Mouse (Mus musculus): ENCODE results near the gene Rtbdn. TPM values are rescaled to one million over a fixed set of nuclear protein-coding genes. Genes with fewer than 3 reads are reported as not detected.

The Rtbdn gene
- total RNA-seq, 1 experiment: 0.13 TPM

DNA sequence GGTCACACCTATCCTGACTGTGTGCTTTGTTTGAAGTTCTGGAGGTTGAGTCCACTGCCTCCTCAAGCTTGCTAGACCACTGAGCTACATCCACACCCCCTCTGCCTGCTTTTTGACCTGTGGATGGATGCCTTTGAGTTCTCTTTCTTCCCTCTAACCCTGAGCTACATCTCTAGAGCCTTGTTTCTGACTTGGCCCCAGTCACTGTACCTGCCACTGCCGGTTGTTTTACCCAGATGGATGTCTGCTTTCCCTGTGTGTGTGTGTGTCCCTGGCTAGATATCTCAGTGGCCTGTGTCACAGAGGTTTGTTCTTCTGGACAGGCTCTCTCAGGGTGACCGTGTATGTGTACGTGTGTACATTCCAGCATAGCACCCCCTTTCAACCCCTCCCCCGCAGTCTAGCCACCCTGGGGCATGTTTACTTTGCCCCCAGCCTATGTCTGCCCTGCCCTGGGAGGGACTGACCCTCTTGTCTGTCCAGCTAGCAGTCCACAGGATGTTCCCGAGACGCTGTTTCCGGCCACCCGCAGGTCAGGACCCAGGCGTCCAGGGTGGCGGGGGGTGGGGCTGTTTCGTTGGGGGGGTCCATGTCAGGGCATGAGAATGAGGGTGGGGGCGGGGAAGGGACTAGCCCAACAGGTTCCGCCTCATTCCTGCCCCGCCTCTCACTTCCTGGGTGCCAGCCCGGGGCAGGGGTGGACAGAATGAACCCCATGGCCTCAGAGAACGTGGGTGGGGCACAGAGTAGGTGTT lies 37.7 kb downstream of the Rtbdn start:
- no peak for TF ChIP-seq MAFK (IDR thresholded peaks at IDR 0.05; ENCODE audit: insufficient read depth, low read depth, low read length)
- no peak for TF ChIP-seq HCFC1 (IDR thresholded peaks at IDR 0.05; ENCODE audit: borderline replicate concordance, insufficient read depth, low read length)
- TF ChIP-seq CHD2 (IDR thresholded peaks at IDR 0.05; ENCODE audit: low read depth, low read length): no peak
- TF ChIP-seq ZC3H11A (IDR thresholded peaks at IDR 0.05; ENCODE audit: borderline replicate concordance, low read depth, low read length): no peak
- TF ChIP-seq ZNF384 (IDR thresholded peaks at IDR 0.05; ENCODE audit: low read depth, low read length): no peak
- Histone ChIP-seq H3K27ac (ENCODE audit: insufficient read depth, low read depth, low read length, poor library complexity, severe bottlenecking) (peak overlapping the region; percentile 89), H3K9ac (ENCODE audit: insufficient read depth, low read depth, low read length, poor library complexity, severe bottlenecking) (peak overlapping the region; percentile 82; the same call in 1 of the 2 replicates), H3K4me3 (ENCODE audit: insufficient read depth in 1 of 2, low read depth in 1 of 2, low read length in 2 of 2, poor library complexity in 1 of 2, severe bottlenecking in 1 of 2) (peak overlapping the region; percentile 57 to 76), H3K36me3 (ENCODE audit: control insufficient read depth, insufficient read depth, low read length, poor library complexity, severe bottlenecking) (no peaks in the 10 kb centered on the region), H3K4me1 (ENCODE audit: control insufficient read depth in 2 of 2, insufficient read depth in 2 of 2, low read length in 2 of 2, poor library complexity in 1 of 2) (peaks cover 15 to 29% of the 10 kb centered on the region in 2 experiments), H3K9me3 (ENCODE audit: control insufficient read depth, insufficient read depth, low read depth, low read length) (no peaks in the 10 kb centered on the region)
- no peak for DNase-seq (ENCODE audit: low read depth, low spot score)
- in situ Hi-C loops (cut with MboI; ENCODE audit: low sequenced_read_pairs in 2 of 2, unreplicated experiment in 2 of 2): no loop called here

DNA sequence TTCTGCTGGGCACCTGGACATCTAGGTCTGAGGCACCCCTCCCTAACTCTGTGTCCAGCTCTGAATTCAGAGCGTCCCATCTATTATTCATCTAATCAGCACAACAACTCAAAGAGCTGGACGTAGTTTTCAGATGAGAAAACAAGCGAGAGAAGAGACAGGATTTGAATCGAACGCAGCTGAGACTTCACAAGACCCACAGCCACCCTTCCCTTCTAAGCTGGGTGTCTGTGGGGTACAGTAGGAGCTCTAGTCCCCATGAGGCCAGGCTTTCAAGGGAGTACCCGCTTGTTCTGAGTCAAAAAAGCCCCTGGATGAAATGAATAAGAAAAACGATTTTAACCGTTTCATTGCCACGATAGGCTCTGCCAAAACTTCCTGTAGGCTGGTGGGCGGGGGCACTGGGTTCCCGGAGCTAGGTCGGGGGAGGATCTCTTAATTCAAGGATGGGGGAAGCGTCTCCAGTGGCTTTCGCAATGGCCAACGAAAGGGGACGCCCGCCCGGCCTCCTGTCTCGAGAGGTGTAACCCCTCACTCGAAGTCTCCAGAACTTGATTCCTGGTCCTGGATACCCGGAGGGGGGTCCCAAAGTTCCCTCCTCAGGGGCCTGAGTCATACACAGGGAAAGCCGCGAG lies 38.4 kb downstream of the Rtbdn start:
- DNase-seq (ENCODE audit: low read depth, low spot score): no peak
- Histone ChIP-seq H3K36me3 (ENCODE audit: control insufficient read depth, insufficient read depth, low read length, poor library complexity, severe bottlenecking) (no peaks in the 10 kb centered on the region), H3K9ac (ENCODE audit: insufficient read depth, low read depth, low read length, poor library complexity, severe bottlenecking) (peak overlapping the region; percentile 82), H3K9me3 (ENCODE audit: control insufficient read depth, insufficient read depth, low read depth, low read length) (no peaks in the 10 kb centered on the region), H3K27ac (ENCODE audit: insufficient read depth, low read depth, low read length, poor library complexity, severe bottlenecking) (peak overlapping the region; percentile 89), H3K4me3 (ENCODE audit: insufficient read depth in 1 of 2, low read depth in 1 of 2, low read length in 2 of 2, poor library complexity in 1 of 2, severe bottlenecking in 1 of 2) (peak overlapping the region; percentile 57 to 76), H3K4me1 (ENCODE audit: control insufficient read depth in 2 of 2, insufficient read depth in 2 of 2, low read length in 2 of 2, poor library complexity in 1 of 2) (peaks cover 15 to 29% of the 10 kb centered on the region in 2 experiments)
- in situ Hi-C loops (cut with MboI; ENCODE audit: low sequenced_read_pairs in 2 of 2, unreplicated experiment in 2 of 2): no loop called here
- TF ChIP-seq HCFC1 (IDR thresholded peaks at IDR 0.05; ENCODE audit: borderline replicate concordance, insufficient read depth, low read length) (no peak), CHD2 (IDR thresholded peaks at IDR 0.05; ENCODE audit: low read depth, low read length) (no peak), ZC3H11A (IDR thresholded peaks at IDR 0.05; ENCODE audit: borderline replicate concordance, low read depth, low read length) (no peak), MAFK (IDR thresholded peaks at IDR 0.05; ENCODE audit: insufficient read depth, low read depth, low read length) (no peak), ZNF384 (IDR thresholded peaks at IDR 0.05; ENCODE audit: low read depth, low read length) (no peak)

DNA sequence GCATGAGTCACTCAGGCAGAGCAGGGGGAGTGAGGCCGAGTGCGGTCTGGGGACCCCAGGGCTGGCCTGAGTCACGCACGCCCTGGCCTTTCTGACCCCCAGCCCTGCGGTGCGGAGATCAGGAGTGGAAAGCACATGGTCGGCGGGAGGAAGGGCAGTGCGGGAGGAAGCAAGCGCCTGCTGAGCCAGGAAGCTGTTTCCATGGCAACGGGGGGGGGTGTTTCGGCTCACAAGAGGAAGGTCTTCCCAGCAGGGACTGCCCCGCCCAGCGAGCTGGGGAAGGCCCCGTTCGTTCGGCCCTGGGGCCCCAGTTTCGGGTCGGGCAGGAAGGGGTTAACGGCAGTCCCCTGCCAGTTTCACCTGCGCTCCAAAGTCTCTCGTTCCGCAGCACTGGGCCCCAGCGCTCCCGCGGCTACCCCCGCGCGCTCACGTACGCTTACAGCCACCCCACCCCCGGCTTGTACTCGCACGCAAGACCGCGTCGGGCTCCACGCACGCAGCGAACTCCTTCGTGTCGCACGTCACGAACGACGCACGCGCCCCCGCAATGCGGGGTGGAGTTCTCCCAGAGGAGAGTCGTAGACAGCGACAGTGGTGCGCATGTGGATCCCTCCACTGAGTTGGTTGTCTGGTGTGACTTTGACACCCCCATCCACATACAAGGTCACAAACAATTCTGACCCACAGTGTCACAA lies 39.0 kb downstream of the Rtbdn start:
- Histone ChIP-seq H3K36me3 (ENCODE audit: control insufficient read depth, insufficient read depth, low read length, poor library complexity, severe bottlenecking) (no peaks in the 10 kb centered on the region), H3K4me1 (ENCODE audit: control insufficient read depth in 2 of 2, insufficient read depth in 2 of 2, low read length in 2 of 2, poor library complexity in 1 of 2) (peaks cover 14 to 29% of the 10 kb centered on the region in 2 experiments), H3K9ac (ENCODE audit: insufficient read depth, low read depth, low read length, poor library complexity, severe bottlenecking) (peak overlapping the region; percentile 82), H3K27ac (ENCODE audit: insufficient read depth, low read depth, low read length, poor library complexity, severe bottlenecking) (peak overlapping the region; percentile 89), H3K4me3 (ENCODE audit: insufficient read depth in 1 of 2, low read depth in 1 of 2, low read length in 2 of 2, poor library complexity in 1 of 2, severe bottlenecking in 1 of 2) (peak overlapping the region; percentile 57 to 76), H3K9me3 (ENCODE audit: control insufficient read depth, insufficient read depth, low read depth, low read length) (no peaks in the 10 kb centered on the region)
- in situ Hi-C loops (cut with MboI; ENCODE audit: low sequenced_read_pairs in 2 of 2, unreplicated experiment in 2 of 2): no loop called here
- TF ChIP-seq ZC3H11A (IDR thresholded peaks at IDR 0.05; ENCODE audit: borderline replicate concordance, low read depth, low read length): no peak
- TF ChIP-seq HCFC1 (IDR thresholded peaks at IDR 0.05; ENCODE audit: borderline replicate concordance, insufficient read depth, low read length): peak; percentile 35; the same call in 1 of the 2 replicates
- DNase-seq (ENCODE audit: low read depth, low spot score): no peak

DNA sequence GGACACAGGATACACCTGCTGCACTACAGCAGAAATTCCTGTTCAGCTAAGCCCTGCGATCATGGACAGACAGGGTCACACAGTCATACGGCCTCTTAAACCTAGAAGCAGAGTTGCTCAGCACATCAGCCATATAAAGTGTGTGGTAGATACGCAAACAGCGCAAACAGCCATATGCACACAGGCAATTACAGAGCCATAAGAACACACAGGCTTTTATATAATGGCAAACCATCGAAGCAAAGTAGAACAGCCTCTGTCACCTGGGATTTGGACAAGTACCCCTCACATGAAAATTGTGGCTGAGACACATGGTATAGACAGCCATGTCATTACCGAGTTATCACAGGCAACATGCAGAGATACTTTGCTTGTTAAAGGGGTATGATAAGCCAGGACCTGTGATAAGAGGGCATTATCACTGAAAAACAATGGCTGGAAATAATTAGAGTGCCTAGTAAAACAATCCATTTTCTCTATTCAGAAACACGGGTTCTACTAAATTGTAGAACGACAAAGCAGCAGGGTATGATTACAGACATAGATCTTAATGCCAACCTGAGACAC lies 39.7 kb downstream of the Rtbdn start:
- 0 out of 2 replicates have a peak overlapping the region, but pooled peaks have one; percentile 56 for H3K27ac ChIP-seq (ENCODE audit: insufficient read depth, low read depth, low read length, poor library complexity, severe bottlenecking)
- TF ChIP-seq ZC3H11A (IDR thresholded peaks at IDR 0.05; ENCODE audit: borderline replicate concordance, low read depth, low read length) (no peak), CHD2 (IDR thresholded peaks at IDR 0.05; ENCODE audit: low read depth, low read length) (no peak), HCFC1 (IDR thresholded peaks at IDR 0.05; ENCODE audit: borderline replicate concordance, insufficient read depth, low read length) (no peak), MAFK (IDR thresholded peaks at IDR 0.05; ENCODE audit: insufficient read depth, low read depth, low read length) (no peak), ZNF384 (IDR thresholded peaks at IDR 0.05; ENCODE audit: low read depth, low read length) (no peak)
- in situ Hi-C loops (cut with MboI; ENCODE audit: low sequenced_read_pairs in 2 of 2, unreplicated experiment in 2 of 2): no loop called here
- no peak for DNase-seq (ENCODE audit: low read depth, low spot score)
- H3K36me3 ChIP-seq (ENCODE audit: control insufficient read depth, insufficient read depth, low read length, poor library complexity, severe bottlenecking): no peaks in the 10 kb centered on the region
- H3K4me1 ChIP-seq (ENCODE audit: control insufficient read depth in 2 of 2, insufficient read depth in 2 of 2, low read length in 2 of 2, poor library complexity in 1 of 2): peaks cover 13 to 25% of the 10 kb centered on the region in 2 experiments
- peak overlapping the region; percentile 76 for H3K9ac ChIP-seq (ENCODE audit: insufficient read depth, low read depth, low read length, poor library complexity, severe bottlenecking)
- H3K4me3 ChIP-seq (ENCODE audit: insufficient read depth in 1 of 2, low read depth in 1 of 2, low read length in 2 of 2, poor library complexity in 1 of 2, severe bottlenecking in 1 of 2): peak overlapping the region; percentile 57 to 76
- no peaks in the 10 kb centered on the region for H3K9me3 ChIP-seq (ENCODE audit: control insufficient read depth, insufficient read depth, low read depth, low read length)

Measured in ES-E14 (cell line).